Mouse (Mus musculus) lung, postnatal 4 days (tissue): ENCODE measurements around the gene Gm21891.
"Not testable (repeated sequence)": the region's sequence is repeated elsewhere in the genome, so short reads cannot be mapped to it uniquely, and the experiment has no call there.

Experiments used
- DNase-seq, 2 experiments: peaks; one replicate each; pipeline ENCODE4 v3.0.0; 2021

Gene Gm21891

GRCm38 (mm10) chrY:13133392-13133791 lies at the start of gene Gm21891:
Gene Gm21891 (minus strand): TSS chrY:13133492.
- DNase-seq, result not testable (repeated sequence)

GRCm38 (mm10) chrY:13161668-13162067 lies 28.4 kb upstream of the Gm21891 start, which contains the start of gene Gm21425:
Gene Gm21425 (plus strand): TSS chrY:13161968.
- not testable (repeated sequence) for DNase-seq
